Mouse (Mus musculus) liver, embryonic 16.5 days (tissue): ENCODE data around the gene Sdk1. TPM values are rescaled to one million over a fixed set of nuclear protein-coding genes. Genes with fewer than 3 reads are reported as not detected.

ENCODE experiments used
- ATAC-seq: fragments of 200-750 bp; cut with Nextera tagmentation; 2 replicates; pipeline ENCODE4 v1.8.0; 2017; ENCODE audit warnings: low read depth, mild to moderate bottlenecking, moderate number of reproducible peaks, moderate library complexity
- H3K27ac ChIP-seq: fragments of 300-500 bp; sonication (generic); 2 replicates; pipeline ENCODE4 v1.5.1; 2014; ENCODE audit warnings: mild to moderate bottlenecking, low read length
- H3K27me3 ChIP-seq: fragments of 300-500 bp; sonication (generic); 2 replicates; pipeline ENCODE4 v1.6.1; 2014; ENCODE audit warnings: low read depth, low read length, mixed read lengths; ENCODE audit not compliant: control insufficient read depth, insufficient read depth
- H3K36me3 ChIP-seq: fragments of 300-500 bp; sonication (generic); 2 replicates; pipeline ENCODE4 v1.6.1; 2014; ENCODE audit warnings: mild to moderate bottlenecking; ENCODE audit not compliant: control insufficient read depth, insufficient read depth
- H3K4me1 ChIP-seq: fragments of 300-500 bp; sonication (generic); 2 replicates; pipeline ENCODE4 v1.6.1; 2014; ENCODE audit warnings: low read depth, low read length, mixed read lengths; ENCODE audit not compliant: control insufficient read depth
- H3K4me2 ChIP-seq: fragments of 300-500 bp; sonication (generic); 2 replicates; pipeline ENCODE4 v1.6.1; 2014; ENCODE audit warnings: low read depth, low read length, mixed read lengths
- H3K4me3 ChIP-seq: fragments of 300-500 bp; sonication (generic); 2 replicates; pipeline ENCODE4 v1.5.1; 2014; ENCODE audit warnings: low read depth, mild to moderate bottlenecking, low read length
- H3K9ac ChIP-seq: fragments of 300-500 bp; sonication (generic); 2 replicates; pipeline ENCODE4 v1.6.1; 2014; ENCODE audit warnings: low read depth, low read length
- H3K9me3 ChIP-seq: fragments of 300-500 bp; sonication (generic); replicated peaks from 2 replicates; pipeline ENCODE4 v1.6.1; 2016; ENCODE audit warnings: low read length; ENCODE audit not compliant: control insufficient read depth
- WGBS: fragments of 180-500 bp; shearing (Covaris S2); extraction: QIAGEN DNeasy Blood & Tissue Kit; methylation state at CpG from one replicate; pipeline ENCODE4 v1.1.7; 2014; ENCODE audit not compliant: insufficient replicate concordance; 5-methylcytosine and 5-hydroxymethylcytosine counted together
- polyA plus RNA-seq: library from polyadenylated mRNA; unstranded; fragments of >200 nt; fragmentation: Nextera tagmentation; extraction: Ambion mirVana; gene quantifications from 2 replicates; pipeline ENCODE4 v1.2.1, GENCODE M21; 2015

Sdk1 gene
- polyA plus RNA-seq = 0.22 and 0.23 TPM in 2 replicates

DNA sequence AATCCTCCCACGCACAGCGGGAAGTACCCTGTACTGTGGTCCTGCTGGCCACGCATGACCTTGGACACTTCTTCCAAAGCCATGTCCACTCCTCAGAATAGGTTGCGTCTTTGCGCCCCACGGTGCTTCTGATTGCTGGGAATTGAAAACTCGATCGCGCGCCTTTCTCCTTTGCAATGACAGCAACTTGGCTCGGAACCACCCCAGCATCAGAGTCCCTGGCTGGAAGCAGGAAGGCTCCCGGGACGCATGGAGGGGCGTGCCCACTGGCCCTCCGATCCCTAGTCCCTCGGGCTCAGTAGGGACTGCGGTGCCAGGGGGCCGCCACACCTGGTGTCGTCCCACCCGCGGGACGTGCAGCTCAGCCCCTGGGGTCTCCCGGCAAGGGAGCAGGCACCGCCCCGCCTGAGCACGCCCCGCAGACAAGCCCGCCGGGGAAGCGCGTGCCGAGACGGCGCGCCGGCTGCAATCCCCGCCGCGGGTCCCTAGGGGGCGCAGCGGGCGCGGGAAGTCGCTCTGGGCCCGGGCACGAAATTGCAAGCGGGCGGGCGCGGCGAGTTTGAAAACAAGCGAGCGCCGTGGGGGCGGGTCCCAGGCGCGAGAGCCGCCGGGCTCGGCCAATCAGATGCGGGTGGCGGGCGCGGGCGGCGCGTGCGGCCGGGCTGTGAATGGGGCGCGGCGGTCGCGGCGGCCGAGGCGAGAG is at the start of gene Sdk1:
TSS of gene Sdk1 (plus strand) at position 650 of the 703 bp plus-strand sequence.
- Histone ChIP-seq H3K27me3 (peaks cover 45% of the 10 kb centered on the region), H3K4me2 (peak within 1 kb of the TSS; percentile 64), H3K9ac (peak within 1 kb of the TSS; percentile 62), H3K9me3 (no peaks in the 10 kb centered on the region), H3K36me3 (no peaks in the 10 kb centered on the region), H3K4me1 (no peaks in the 10 kb centered on the region), H3K4me3 (peak within 1 kb of the TSS; percentile 60), H3K27ac (no peak within 1 kb of the TSS)
- peak; percentile 90 for ATAC-seq
- under 1% methylated on average over 55 of the region's 77 CpGs for WGBS

DNA sequence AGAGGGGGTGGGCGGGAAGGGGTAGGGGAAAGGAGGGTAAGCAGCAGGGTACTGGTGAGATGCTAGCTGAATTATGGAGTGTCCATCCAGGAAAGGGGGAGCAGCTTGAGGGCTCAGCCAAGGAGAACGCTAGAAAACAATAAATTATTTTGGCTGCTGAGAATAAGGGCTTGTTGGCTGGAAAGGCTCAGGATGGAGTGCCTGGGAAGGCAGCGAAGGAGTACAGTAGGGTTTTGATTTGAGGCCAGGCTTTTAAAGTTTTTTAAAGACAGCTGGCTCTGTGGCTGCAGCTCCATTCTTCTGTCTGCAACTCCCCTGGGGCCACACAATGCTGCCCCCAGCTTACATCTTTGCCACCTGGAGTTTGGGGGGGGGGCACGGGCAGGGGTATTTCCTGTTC is 44.0 kb upstream of the Sdk1 start:
- Histone ChIP-seq H3K27me3 (no peaks in the 10 kb centered on the region), H3K9me3 (no peaks in the 10 kb centered on the region), H3K4me1 (no peaks in the 10 kb centered on the region), H3K27ac (no peak overlapping the region), H3K4me3 (no peak overlapping the region), H3K36me3 (no peaks in the 10 kb centered on the region), H3K4me2 (no peak overlapping the region), H3K9ac (no peak overlapping the region)
- no peak for ATAC-seq
- 56% methylated on average over 4 of the region's 4 CpGs for WGBS

DNA sequence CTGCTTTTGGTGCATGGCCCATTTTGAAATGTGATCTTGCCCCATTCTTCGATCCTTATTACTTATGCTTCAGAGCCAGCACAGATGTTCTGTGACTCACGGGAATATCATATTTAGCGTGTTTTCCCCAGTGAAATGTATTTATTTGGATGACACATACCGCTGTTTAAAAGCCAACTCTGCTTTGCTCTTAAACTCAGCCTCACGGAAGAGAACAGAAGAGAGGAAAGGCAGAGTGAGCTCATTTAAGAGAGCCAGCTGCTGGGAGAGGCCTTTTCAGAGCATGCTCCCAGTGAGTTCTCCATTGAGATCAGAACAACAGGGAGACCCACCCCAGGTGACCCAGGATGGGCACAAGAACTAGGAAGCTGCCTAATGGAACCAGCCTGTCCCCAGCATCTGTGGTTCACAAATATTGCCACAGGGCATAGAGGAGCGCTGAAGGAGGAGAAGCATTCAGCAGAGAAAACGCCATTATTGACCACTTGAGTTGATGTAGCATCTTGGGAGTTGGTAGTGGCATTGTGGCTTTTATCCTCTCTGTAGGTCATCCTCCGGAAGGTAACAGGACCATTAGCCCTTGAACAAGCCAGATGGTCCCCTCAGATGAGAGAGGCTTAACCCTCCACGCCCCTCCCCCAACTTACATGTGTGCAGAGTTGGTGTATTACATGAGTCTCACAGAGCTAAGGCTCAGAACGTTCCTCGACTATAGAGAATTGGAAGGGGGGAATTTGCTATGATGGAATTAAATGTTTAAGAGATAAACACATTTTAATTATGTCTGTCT is 38.8 kb upstream of the Sdk1 start:
- no peak overlapping the region for H3K9ac ChIP-seq
- H3K4me3 ChIP-seq = no peak overlapping the region
- WGBS = 66% methylated on average over 11 of the region's 11 CpGs
- no peak overlapping the region for H3K4me2 ChIP-seq
- no peaks in the 10 kb centered on the region for H3K9me3 ChIP-seq
- no peak for ATAC-seq
- H3K27me3 ChIP-seq = no peaks in the 10 kb centered on the region
- no peaks in the 10 kb centered on the region for H3K4me1 ChIP-seq
- H3K27ac ChIP-seq = no peak overlapping the region
- no peaks in the 10 kb centered on the region for H3K36me3 ChIP-seq

GRCm38 (mm10) chr5:141207061-141207460 is 34.2 kb upstream of the Sdk1 start:
- Histone ChIP-seq H3K4me1 (no peaks in the 10 kb centered on the region), H3K36me3 (no peaks in the 10 kb centered on the region), H3K27me3 (no peaks in the 10 kb centered on the region), H3K4me3 (no peak overlapping the region), H3K9ac (no peak overlapping the region), H3K4me2 (no peak overlapping the region), H3K9me3 (no peaks in the 10 kb centered on the region), H3K27ac (no peak overlapping the region)
- no peak for ATAC-seq
- WGBS = 42% methylated on average over 5 of the region's 5 CpGs

- 0 out of 2 replicates have a peak, but pooled peaks have one; percentile 51 for ATAC-seq
- Histone ChIP-seq H3K4me3 (no peak overlapping the region), H3K27ac (no peak overlapping the region), H3K4me1 (no peaks in the 10 kb centered on the region), H3K4me2 (no peak overlapping the region), H3K9ac (no peak overlapping the region), H3K36me3 (no peaks in the 10 kb centered on the region), H3K27me3 (no peaks in the 10 kb centered on the region), H3K9me3 (no peaks in the 10 kb centered on the region)
- 45% methylated on average over 3 of the region's 3 CpGs for WGBS
Observed at GRCm38 (mm10) chr5:141225243-141225642, 16.0 kb upstream of the Sdk1 start.

DNA sequence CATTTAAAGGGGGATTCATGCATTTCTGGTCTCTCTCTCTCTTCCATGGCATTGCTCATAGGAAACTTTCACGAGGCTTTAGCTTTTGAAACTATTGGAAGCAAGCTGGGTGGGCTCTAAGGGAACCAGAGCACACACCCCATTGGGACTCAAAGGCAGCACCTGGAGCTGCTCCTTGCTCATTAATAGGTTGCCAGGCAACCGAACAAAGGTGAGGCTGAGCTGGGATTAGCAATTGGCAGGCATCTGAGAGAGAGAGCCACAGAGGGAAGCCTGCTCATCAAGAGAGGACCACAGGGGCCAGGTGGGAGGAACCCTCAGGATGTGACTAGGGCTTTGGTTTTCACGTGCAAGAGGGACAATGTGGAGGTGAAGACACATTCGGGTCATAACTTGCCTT is 7.0 kb upstream of the Sdk1 start:
- Histone ChIP-seq H3K4me3 (no peak overlapping the region), H3K9ac (no peak overlapping the region), H3K36me3 (no peaks in the 10 kb centered on the region), H3K4me1 (no peaks in the 10 kb centered on the region), H3K4me2 (no peak overlapping the region), H3K9me3 (no peaks in the 10 kb centered on the region), H3K27ac (no peak overlapping the region), H3K27me3 (0 out of 2 replicates have a peak, but pooled peaks cover 2% of the 10 kb centered on the region)
- 19% methylated on average over 4 of the region's 4 CpGs for WGBS
- ATAC-seq = no peak

DNA sequence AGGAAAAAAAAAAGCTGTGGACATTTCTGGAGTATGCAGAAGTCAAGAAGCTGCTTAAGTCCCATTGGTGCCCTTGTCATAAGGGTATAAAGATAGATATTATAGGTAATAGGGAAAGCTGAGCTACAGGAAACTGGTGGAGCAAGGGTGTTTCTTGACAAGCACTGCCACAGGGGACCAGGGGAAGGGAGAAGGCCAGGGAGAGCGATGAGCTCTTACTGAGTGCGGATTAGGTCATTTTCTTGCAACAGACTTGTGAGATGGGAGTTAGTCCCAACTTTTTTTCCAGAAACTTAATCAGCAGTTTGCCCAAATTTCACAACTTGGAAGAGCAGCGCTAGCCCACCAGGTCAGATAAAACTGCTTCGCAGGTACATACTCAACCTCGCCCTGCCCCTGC is 1.9 kb upstream of the Sdk1 start:
- Histone ChIP-seq H3K9ac (no peak overlapping the region), H3K4me3 (no peak overlapping the region), H3K9me3 (no peaks in the 10 kb centered on the region), H3K4me2 (no peak overlapping the region), H3K27ac (no peak overlapping the region), H3K27me3 (peaks cover 45% of the 10 kb centered on the region), H3K36me3 (no peaks in the 10 kb centered on the region), H3K4me1 (no peaks in the 10 kb centered on the region)
- no peak for ATAC-seq
- WGBS = 19% methylated on average over 5 of the region's 5 CpGs

- peak overlapping the region; percentile 60 for H3K4me3 ChIP-seq
- H3K36me3 ChIP-seq = no peaks in the 10 kb centered on the region
- no peak overlapping the region for H3K27ac ChIP-seq
- ATAC-seq = no peak
- H3K9ac ChIP-seq = no peak overlapping the region
- no peaks in the 10 kb centered on the region for H3K4me1 ChIP-seq
- H3K27me3 ChIP-seq = peaks cover 45% of the 10 kb centered on the region
- 3% methylated on average over 10 of the region's 10 CpGs for WGBS
- H3K9me3 ChIP-seq = no peaks in the 10 kb centered on the region
- peak overlapping the region; percentile 64 for H3K4me2 ChIP-seq
Observed at GRCm38 (mm10) chr5:141240441-141240840, 849 bp upstream of the Sdk1 start.
